Mouse (Mus musculus) embryonic facial prominence, embryonic 12.5 days (tissue): ENCODE measurements around the gene Zfp3. TPM values are rescaled to one million over a fixed set of nuclear protein-coding genes. Genes with fewer than 3 reads are reported as not detected.

Experiments used
- ATAC-seq: fragments of 200-750 bp; cut with Nextera tagmentation; 2 replicates; pipeline ENCODE4 v1.8.0; 2017; ENCODE audit not compliant: insufficient number of reproducible peaks, insufficient read depth, low FRiP score, low TSS enrichment
- H3K27ac ChIP-seq: fragments of 300-500 bp; sonication (generic); 2 replicates; pipeline ENCODE4 v1.5.1; 2016; ENCODE audit warnings: mild to moderate bottlenecking
- H3K27me3 ChIP-seq: fragments of 300-500 bp; sonication (generic); 2 replicates; pipeline ENCODE4 v1.6.1; 2016; ENCODE audit warnings: mild to moderate bottlenecking, moderate library complexity
- H3K36me3 ChIP-seq: fragments of 300-500 bp; sonication (generic); 2 replicates; pipeline ENCODE4 v1.6.1; 2016; ENCODE audit warnings: mild to moderate bottlenecking
- H3K4me1 ChIP-seq: fragments of 300-500 bp; sonication (generic); 2 replicates; pipeline ENCODE4 v1.6.1; 2016
- H3K4me2 ChIP-seq: fragments of 300-500 bp; sonication (generic); replicated peaks from 2 replicates; pipeline ENCODE4 v1.6.1; 2016; ENCODE audit warnings: mild to moderate bottlenecking, moderate library complexity
- H3K4me3 ChIP-seq: fragments of 300-500 bp; sonication (generic); 2 replicates; pipeline ENCODE4 v1.5.1; 2016; ENCODE audit warnings: mild to moderate bottlenecking
- H3K9ac ChIP-seq: fragments of 300-500 bp; sonication (generic); 2 replicates; pipeline ENCODE4 v1.6.1; 2016; ENCODE audit warnings: mild to moderate bottlenecking, moderate library complexity
- H3K9me3 ChIP-seq: fragments of 300-500 bp; sonication (generic); 2 replicates; pipeline ENCODE4 v1.6.1; 2016; ENCODE audit warnings: mild to moderate bottlenecking, moderate library complexity
- WGBS: fragments of 180-500 bp; shearing (Covaris S2); methylation state at CpG from one replicate; pipeline ENCODE4 v1.1.7; 2016; 5-methylcytosine and 5-hydroxymethylcytosine counted together
- polyA plus RNA-seq: library from polyadenylated mRNA; unstranded; fragments of >200 nt; fragmentation: Nextera tagmentation; extraction: Ambion mirVana; gene quantifications from 2 replicates; pipeline ENCODE4 v1.2.1, GENCODE M21; 2016

The Zfp3 gene
- polyA plus RNA-seq, 1 experiment from 2014 or later = 7.5 TPM

DNA sequence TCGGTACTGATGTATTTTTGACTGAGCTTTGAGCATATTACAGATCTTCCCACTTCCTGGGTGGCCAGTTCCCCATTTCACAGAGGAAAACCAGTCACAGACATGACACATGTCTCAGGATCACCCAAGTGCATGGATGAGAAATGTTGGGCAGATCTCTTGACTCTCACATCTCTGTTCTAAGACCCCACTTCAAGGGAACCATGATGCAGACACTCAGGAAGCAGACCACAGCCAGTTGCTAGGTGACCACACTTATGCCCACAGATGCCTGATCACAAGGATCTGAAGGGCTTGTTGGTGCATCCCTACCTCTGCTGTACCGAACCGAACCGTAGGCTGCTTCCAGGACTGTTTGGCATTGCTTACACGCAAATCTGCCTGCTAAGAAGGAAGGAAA is 27.7 kb downstream of the Zfp3 start:
- 92% methylated on average over 5 of the region's 5 CpGs for WGBS

DNA sequence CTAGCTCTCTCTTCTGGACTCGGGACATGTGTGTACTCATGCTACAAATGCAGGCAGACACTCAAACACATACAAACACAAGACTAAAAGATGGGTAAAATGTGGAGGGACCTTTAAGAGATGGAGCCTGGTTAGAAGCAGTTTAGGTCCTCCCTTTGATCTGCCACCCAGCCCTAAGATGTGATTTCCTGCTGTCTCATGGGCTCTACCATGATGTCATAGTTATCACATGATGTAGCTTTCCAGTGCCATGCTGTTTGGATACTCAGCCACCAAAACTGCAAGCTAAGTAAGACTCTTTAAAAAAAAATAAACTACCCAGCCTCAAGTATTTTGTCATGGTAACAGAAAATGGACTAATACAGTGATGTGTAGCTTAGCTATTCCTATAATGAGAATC is 28.4 kb downstream of the Zfp3 start:
- no peaks in the 10 kb centered on the region for H3K9me3 ChIP-seq
- 86% methylated on average over 1 of the region's 1 CpGs for WGBS
- no peaks in the 10 kb centered on the region for H3K27me3 ChIP-seq
- no peaks in the 10 kb centered on the region for H3K4me1 ChIP-seq
- ATAC-seq = no peak
- no peak overlapping the region for H3K4me3 ChIP-seq
- no peak overlapping the region for H3K9ac ChIP-seq
- no peaks in the 10 kb centered on the region for H3K36me3 ChIP-seq
- H3K4me2 ChIP-seq = no peak overlapping the region
- H3K27ac ChIP-seq = no peak overlapping the region

More for the DNA sequence above, 27.7 kb downstream of the Zfp3 start:
- ATAC-seq = no peak
- Histone ChIP-seq H3K9me3 (no peaks in the 10 kb centered on the region), H3K36me3 (no peaks in the 10 kb centered on the region), H3K4me2 (no peak overlapping the region), H3K4me1 (no peaks in the 10 kb centered on the region), H3K4me3 (no peak overlapping the region), H3K27ac (no peak overlapping the region), H3K9ac (no peak overlapping the region), H3K27me3 (no peaks in the 10 kb centered on the region)

DNA sequence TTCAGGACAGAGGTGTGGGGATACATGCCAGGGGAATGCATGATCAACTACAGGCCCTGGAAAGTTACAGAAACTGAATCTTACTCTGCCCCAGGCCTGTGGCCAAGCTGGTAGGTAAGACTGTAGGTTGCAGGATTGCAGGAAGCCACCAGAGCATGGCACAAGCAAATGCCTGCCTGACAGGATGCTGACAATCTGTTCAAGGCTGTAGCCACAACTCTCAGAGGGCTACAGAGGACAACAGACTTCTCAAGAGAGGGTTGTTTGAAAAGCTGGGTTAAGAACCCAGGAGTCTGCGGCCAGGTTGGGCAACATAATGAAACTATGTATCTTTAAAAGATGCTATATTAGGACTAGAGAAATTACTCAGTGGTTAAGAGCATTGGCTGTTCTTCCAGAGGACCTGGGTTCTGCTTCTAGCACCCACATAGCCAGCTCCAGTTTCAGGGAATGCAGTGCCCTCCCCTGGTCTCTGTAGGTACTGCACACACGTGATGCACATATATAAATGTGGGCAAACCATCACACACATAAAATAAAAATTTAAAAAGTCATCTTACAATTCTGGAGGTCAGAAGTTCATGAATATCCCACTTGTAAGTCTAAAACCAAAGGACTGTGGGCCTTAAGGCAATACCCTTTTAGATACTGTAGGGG is 38.3 kb downstream of the Zfp3 start:
- Histone ChIP-seq H3K4me2 (no peak overlapping the region), H3K4me3 (no peak overlapping the region), H3K9ac (no peak overlapping the region), H3K27me3 (no peaks in the 10 kb centered on the region), H3K36me3 (no peaks in the 10 kb centered on the region), H3K27ac (no peak overlapping the region), H3K9me3 (no peaks in the 10 kb centered on the region), H3K4me1 (no peaks in the 10 kb centered on the region)
- WGBS = 91% methylated on average over 2 of the region's 2 CpGs
- ATAC-seq = no peak

DNA sequence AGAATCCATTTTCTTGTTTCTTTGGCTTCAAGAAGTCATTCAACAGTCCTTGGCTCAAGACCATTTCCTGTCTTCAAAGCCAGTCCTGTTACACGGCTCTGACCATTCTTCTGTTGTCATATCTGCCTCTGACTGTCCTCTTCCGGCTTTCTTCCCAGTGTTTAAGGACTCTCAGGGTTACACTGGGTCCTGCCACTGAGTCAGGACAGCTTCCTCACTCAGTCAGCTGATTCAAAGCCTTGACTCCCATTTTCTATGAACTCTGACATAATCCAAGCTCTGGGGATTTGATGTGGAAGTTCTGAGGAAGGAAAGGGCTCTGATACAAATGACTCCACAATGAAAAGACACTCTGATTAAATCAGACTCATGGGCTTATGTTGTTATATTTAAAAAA is 38.9 kb downstream of the Zfp3 start:
- Histone ChIP-seq H3K36me3 (no peaks in the 10 kb centered on the region), H3K27ac (no peak overlapping the region), H3K9ac (no peak overlapping the region), H3K4me1 (no peaks in the 10 kb centered on the region), H3K4me2 (no peak overlapping the region), H3K27me3 (no peaks in the 10 kb centered on the region), H3K9me3 (no peaks in the 10 kb centered on the region), H3K4me3 (no peak overlapping the region)
- ATAC-seq = no peak
- 76% methylated on average over 2 of the region's 2 CpGs for WGBS

DNA sequence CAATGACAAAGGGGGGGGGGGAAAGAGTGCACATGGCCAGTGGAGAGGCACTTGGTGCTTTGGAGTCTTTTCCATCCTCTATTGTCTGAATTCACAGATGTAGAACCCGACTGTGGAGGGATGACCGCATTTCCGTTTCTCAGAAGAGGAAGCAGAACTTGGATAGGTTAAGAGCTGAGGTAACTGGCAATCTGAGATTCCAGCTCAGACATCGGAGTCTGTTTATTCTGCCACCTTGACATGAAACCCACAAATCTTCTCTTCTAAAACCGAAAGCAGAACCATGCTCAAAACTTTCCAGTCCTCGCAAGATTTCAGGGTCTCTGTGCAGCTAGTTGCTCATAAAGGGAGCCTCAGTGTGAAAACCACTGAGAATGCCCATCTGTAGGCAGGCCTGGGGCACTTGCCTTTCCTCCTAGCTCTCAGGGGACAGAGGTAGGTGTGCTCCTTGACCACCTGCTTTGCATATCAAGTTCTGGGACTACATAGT is 39.7 kb downstream of the Zfp3 start:
- 75% methylated on average over 6 of the region's 6 CpGs for WGBS
- Histone ChIP-seq H3K27ac (no peak overlapping the region), H3K36me3 (no peaks in the 10 kb centered on the region), H3K9me3 (no peaks in the 10 kb centered on the region), H3K4me1 (no peaks in the 10 kb centered on the region), H3K4me3 (no peak overlapping the region), H3K27me3 (no peaks in the 10 kb centered on the region), H3K4me2 (no peak overlapping the region), H3K9ac (no peak overlapping the region)
- no peak for ATAC-seq

DNA sequence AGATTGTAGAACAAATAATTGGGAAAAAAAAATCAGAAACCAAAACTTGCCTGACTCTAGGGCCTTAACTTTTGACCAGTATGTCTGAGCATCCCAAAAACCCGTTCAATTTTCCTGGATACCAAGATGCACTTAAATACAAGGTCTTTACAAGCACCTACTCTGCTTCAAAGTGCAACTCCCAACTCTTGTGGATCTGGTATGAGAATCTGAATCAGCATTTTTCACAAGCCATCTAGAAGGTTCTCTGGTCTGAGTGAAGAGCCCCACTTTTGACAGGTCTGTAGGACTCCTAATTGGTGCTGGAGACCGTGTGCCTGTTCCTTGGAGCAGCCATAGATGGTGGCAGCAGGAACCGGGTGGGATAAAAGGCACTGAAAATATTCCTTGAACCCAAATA is 40.4 kb downstream of the Zfp3 start:
- no peak overlapping the region for H3K4me2 ChIP-seq
- 78% methylated on average over 3 of the region's 3 CpGs for WGBS
- no peaks in the 10 kb centered on the region for H3K9me3 ChIP-seq
- no peak overlapping the region for H3K9ac ChIP-seq
- H3K4me3 ChIP-seq = no peak overlapping the region
- no peaks in the 10 kb centered on the region for H3K4me1 ChIP-seq
- no peak overlapping the region for H3K27ac ChIP-seq
- H3K27me3 ChIP-seq = no peaks in the 10 kb centered on the region
- no peaks in the 10 kb centered on the region for H3K36me3 ChIP-seq
- ATAC-seq = no peak

DNA sequence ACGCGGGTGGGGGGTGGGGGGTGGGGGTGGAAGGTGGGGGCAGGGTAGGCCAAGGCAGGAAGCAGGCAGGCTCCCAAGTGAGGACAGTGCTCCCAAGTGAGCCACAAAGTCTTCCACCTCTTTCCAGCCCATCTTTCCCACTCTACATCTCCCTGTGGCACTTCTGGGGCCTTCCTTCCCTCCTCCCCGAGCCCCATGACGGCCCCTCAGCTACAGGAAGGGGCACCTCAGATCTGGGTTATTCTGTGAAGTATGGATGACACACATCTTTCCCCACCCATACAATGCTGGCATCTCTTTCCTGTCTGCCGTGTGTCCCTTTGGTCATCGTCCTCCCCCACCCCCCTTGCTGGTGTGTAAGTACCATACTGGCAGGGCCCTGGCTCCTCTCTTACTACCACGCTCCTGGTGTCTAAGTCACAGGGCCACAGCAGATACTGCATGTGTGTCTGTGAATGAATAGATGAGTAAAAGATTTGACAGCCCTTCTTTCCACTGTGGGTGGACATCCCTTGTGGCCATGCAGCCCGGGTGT is 41.7 kb downstream of the Zfp3 start:
- no peak for ATAC-seq
- no peaks in the 10 kb centered on the region for H3K9me3 ChIP-seq
- H3K27me3 ChIP-seq = no peaks in the 10 kb centered on the region
- H3K4me2 ChIP-seq = no peak overlapping the region
- no peaks in the 10 kb centered on the region for H3K4me1 ChIP-seq
- H3K4me3 ChIP-seq = no peak overlapping the region
- H3K9ac ChIP-seq = no peak overlapping the region
- WGBS = 76% methylated on average over 8 of the region's 8 CpGs
- no peak overlapping the region for H3K27ac ChIP-seq
- H3K36me3 ChIP-seq = no peaks in the 10 kb centered on the region

DNA sequence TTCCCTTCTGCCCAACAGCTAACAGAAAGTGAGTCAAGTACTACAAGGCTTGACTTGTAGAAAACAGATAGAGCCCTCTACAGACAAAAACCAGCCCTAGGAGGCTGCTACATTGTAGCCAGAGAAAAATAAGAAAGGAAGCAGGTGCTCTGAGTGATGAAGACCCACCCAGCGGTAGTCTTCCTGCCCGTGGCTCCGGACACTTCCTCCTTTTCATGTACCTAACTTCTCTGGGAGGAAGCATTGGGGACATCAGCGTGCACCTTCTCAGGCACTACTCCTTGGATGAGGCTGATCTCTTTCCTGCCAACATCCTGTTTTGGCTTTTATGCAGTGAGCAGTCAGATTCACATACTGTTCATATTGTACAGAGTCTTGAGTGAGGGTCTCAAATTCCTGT is 42.7 kb downstream of the Zfp3 start:
- Histone ChIP-seq H3K4me3 (no peak overlapping the region), H3K9ac (no peak overlapping the region), H3K4me1 (no peaks in the 10 kb centered on the region), H3K27ac (no peak overlapping the region), H3K27me3 (no peaks in the 10 kb centered on the region), H3K4me2 (no peak overlapping the region), H3K9me3 (no peaks in the 10 kb centered on the region), H3K36me3 (no peaks in the 10 kb centered on the region)
- no peak for ATAC-seq
- 85% methylated on average over 4 of the region's 4 CpGs for WGBS

DNA sequence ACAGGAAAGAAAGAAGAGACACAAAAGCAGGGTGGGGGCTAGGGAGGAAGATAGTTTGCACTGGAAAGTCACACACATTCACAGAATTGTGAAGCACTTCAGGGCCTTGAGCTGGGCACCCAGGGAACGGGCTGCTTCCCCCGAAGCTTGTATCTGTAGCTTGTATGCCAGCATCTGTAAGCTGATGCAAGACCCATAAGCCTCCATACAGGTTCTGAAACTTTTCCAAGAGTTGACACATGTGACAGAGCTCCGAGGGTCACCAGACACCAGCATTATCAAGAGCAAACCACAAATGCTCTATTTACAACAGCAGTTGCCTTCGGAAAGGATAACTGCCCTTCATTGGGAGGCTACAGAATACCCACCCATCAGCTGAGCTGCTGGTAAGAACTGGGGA is 43.6 kb downstream of the Zfp3 start:
- Histone ChIP-seq H3K27me3 (no peaks in the 10 kb centered on the region), H3K4me3 (no peak overlapping the region), H3K4me2 (no peak overlapping the region), H3K9ac (no peak overlapping the region), H3K9me3 (no peaks in the 10 kb centered on the region), H3K27ac (no peak overlapping the region), H3K4me1 (no peaks in the 10 kb centered on the region), H3K36me3 (no peaks in the 10 kb centered on the region)
- WGBS = 87% methylated on average over 4 of the region's 4 CpGs
- ATAC-seq = no peak

DNA sequence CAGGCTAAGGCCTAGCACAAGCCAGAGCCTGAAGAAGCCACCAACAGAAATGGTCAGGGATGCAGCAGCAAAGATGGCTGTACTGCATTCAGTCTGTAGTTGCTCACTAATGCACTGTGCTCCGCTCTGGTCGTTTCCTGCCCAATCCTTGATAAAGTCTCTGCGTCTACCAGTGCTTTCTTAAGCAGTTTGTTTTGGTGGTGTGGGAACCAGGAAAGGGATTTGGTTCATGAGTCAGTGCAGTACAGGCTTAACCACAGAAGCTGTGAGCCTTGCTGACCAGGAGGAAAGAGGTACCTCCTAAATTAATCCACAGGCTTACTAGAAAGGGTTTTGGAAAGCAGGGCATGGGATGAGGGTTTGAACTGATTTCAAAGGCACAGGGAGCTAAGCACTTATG is 44.1 kb downstream of the Zfp3 start:
- Histone ChIP-seq H3K27me3 (no peaks in the 10 kb centered on the region), H3K4me3 (no peak overlapping the region), H3K9me3 (no peaks in the 10 kb centered on the region), H3K27ac (no peak overlapping the region), H3K4me1 (no peaks in the 10 kb centered on the region), H3K9ac (no peak overlapping the region), H3K4me2 (no peak overlapping the region), H3K36me3 (no peaks in the 10 kb centered on the region)
- ATAC-seq = no peak
- 67% methylated on average over 3 of the region's 3 CpGs for WGBS

DNA sequence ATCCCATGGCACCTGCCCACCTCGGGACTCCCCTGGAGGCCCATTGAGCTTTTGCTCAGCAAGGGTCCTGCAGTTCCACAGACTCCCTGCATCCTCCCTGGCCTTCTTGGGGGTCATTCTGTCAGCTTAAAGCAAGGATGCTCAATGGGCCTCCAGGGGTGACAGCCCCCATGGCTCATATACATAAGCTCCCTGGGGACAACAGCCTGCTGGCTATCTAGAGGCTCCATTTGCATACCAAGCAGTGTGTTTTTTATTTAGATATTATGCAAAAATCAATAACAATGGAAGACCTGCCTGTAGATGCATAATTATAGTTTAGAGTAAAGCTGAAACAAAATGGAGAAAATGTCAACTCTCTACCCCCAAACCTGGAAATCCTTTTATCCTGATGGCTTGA is 45.0 kb downstream of the Zfp3 start:
- no peak overlapping the region for H3K9ac ChIP-seq
- ATAC-seq = no peak
- no peak overlapping the region for H3K27ac ChIP-seq
- no peak overlapping the region for H3K4me2 ChIP-seq
- no peaks in the 10 kb centered on the region for H3K36me3 ChIP-seq
- H3K27me3 ChIP-seq = no peaks in the 10 kb centered on the region
- H3K4me1 ChIP-seq = no peaks in the 10 kb centered on the region
- no peaks in the 10 kb centered on the region for H3K9me3 ChIP-seq
- no peak overlapping the region for H3K4me3 ChIP-seq
- 20% methylated on average over 1 of the region's 1 CpGs for WGBS

DNA sequence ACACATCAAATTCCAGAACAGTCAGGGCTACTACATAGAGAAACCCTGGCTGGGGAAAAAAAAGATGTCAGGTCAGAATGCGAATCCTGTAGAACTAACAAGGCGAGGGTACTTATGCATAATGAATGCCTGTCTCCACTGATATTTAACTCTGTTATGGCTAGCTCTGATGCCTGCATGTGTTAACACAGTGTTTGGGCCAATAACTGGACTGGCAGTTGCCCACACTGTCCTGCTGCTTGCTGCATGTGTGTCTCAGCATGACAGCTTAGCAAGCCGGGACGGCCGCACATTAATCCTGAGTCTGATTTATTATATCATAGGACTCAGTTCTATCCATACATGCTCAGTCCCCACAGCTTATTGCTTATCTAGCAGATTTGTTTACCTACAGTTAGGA is 47.0 kb downstream of the Zfp3 start:
- 84% methylated on average over 5 of the region's 5 CpGs for whole genome bisulfite sequencing
- no peak overlapping the region for H3K4me3 ChIP-seq
- H3K36me3 ChIP-seq = no peaks in the 10 kb centered on the region
- no peaks in the 10 kb centered on the region for H3K9me3 ChIP-seq
- no peak overlapping the region for H3K9ac ChIP-seq
- no peaks in the 10 kb centered on the region for H3K4me1 ChIP-seq
- no peak overlapping the region for H3K27ac ChIP-seq
- no peaks in the 10 kb centered on the region for H3K27me3 ChIP-seq
- no peak overlapping the region for H3K4me2 ChIP-seq
- ATAC-seq = no peak
